Mouse (Mus musculus): ENCODE results near the gene Fads2. TPM values are rescaled to one million over a fixed set of nuclear protein-coding genes. Genes with fewer than 3 reads are reported as not detected.

Gene Fads2
- polyA plus RNA-seq, 1 experiment from 2014 or later = 125 TPM

DNA sequence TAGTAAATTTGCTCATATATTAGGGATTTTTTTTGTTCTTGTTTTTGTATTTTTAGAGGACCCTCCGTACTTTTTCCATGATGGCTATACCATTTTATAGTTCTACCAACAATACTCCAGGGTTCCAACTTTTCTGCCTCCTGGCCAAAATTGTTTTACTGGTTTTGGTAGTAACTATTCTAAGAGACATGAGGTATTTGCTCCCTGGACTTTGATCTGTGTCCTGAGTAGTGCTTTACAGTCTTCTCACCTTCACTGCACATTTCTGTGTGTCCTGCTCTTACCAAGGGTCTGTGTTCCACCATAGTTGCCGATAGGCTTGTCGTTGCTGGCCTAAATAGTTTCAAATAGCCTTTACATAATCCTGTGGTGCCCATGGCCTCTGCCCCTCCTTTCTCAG, 63.2 kb downstream of the Fads2 start:
- Histone ChIP-seq H3K4me3 (replicated peaks) (no peak overlapping the region), H3K27ac (0 out of 2 replicates have a peak overlapping the region, but pooled peaks have one; percentile 42), H3K36me3 (no peaks in the 10 kb centered on the region), H3K27me3 (replicated peaks) (no peaks in the 10 kb centered on the region), H3K9me3 (no peaks in the 10 kb centered on the region), H3K4me2 (no peak overlapping the region), H3K9ac (no peak overlapping the region), H3K4me1 (peaks cover 33% of the 10 kb centered on the region)
- 81% methylated on average over 3 of the region's 3 CpGs for WGBS
- no peak for ATAC-seq (ENCODE audit: insufficient read depth, low FRiP score, low read depth)

- WGBS = 64% methylated on average over 2 of the region's 2 CpGs
- H3K27ac ChIP-seq = no peak overlapping the region
- peaks cover 33% of the 10 kb centered on the region for H3K4me1 ChIP-seq
- no peaks in the 10 kb centered on the region for H3K27me3 ChIP-seq (replicated peaks)
- H3K9me3 ChIP-seq = no peaks in the 10 kb centered on the region
- H3K36me3 ChIP-seq = no peaks in the 10 kb centered on the region
- no peak overlapping the region for H3K9ac ChIP-seq
- H3K4me2 ChIP-seq = no peak overlapping the region
- ATAC-seq (ENCODE audit: insufficient read depth, low FRiP score, low read depth) = no peak
- no peak overlapping the region for H3K4me3 ChIP-seq (replicated peaks)
Observed at GRCm38 (mm10) chr19:10037534-10037933, 64.0 kb downstream of the Fads2 start.

DNA sequence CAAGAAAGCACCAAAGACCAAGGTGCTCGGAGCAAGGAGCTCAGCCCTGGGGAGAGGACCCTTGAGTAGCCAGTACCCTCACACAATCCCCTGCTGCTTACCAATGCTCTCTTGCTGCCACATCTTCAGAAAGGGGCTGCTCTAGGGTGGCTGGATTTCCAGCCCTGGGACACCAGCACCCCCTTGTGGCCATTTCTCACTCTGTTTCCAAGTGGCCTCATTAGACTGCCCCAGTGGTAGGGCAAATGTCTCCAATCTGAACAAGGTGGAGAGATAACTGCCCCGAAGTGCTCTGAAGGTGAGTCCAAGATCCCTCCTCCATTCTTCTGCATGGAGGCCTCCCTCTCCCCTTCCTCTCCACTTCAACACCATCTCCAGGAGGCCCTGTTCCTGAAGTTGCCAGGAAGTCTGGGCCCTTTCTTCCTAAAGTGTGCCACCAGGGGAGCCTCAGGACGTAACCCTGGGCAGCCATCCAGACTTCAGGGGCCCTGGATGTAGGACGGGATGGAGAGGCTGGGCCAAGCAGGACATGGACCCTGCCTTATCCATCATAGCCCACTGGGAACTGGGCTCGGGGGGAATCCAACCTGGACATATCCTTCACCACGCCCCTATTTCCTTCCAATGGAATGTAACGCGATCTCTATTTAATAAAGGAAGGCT, 66.6 kb downstream of the Fads2 start:
- 58% methylated on average over 8 of the region's 8 CpGs for WGBS
- no peak overlapping the region for H3K4me3 ChIP-seq (replicated peaks)
- H3K27ac ChIP-seq = no peak overlapping the region
- no peaks in the 10 kb centered on the region for H3K27me3 ChIP-seq (replicated peaks)
- H3K9me3 ChIP-seq = no peaks in the 10 kb centered on the region
- no peak overlapping the region for H3K9ac ChIP-seq
- peaks cover 19% of the 10 kb centered on the region; the same call in 1 of the 2 replicates for H3K4me1 ChIP-seq
- H3K4me2 ChIP-seq = no peak overlapping the region
- no peaks in the 10 kb centered on the region for H3K36me3 ChIP-seq
- ATAC-seq (ENCODE audit: insufficient read depth, low FRiP score, low read depth) = peak; percentile 72; the same call in 1 of the 2 replicates

DNA sequence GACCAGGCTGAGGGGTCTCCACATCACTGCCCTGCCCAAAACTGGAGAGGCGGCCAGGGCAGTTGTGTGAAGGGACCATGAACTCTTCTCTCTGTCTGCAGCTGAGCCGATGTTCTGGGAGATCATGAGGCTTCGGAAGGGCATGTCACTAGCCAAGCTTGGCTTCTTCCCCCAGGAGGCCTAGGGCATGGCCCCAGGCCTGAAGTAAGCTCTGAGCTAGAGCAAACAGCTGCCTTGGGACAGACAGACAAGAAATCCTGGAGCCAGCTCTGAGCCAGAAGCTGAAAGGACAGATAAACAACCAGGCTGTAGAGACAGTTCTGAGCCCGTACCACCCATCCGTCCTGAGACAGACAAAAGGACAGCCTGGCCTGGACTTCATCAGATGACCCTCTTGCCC, 67.2 kb downstream of the Fads2 start:
- Histone ChIP-seq H3K36me3 (no peaks in the 10 kb centered on the region), H3K27me3 (replicated peaks) (no peaks in the 10 kb centered on the region), H3K9me3 (no peaks in the 10 kb centered on the region), H3K27ac (no peak overlapping the region), H3K9ac (no peak overlapping the region), H3K4me3 (replicated peaks) (no peak overlapping the region), H3K4me2 (no peak overlapping the region), H3K4me1 (peaks cover 15% of the 10 kb centered on the region; the same call in 1 of the 2 replicates)
- ATAC-seq (ENCODE audit: insufficient read depth, low FRiP score, low read depth) = no peak
- WGBS = 79% methylated on average over 5 of the region's 5 CpGs

DNA sequence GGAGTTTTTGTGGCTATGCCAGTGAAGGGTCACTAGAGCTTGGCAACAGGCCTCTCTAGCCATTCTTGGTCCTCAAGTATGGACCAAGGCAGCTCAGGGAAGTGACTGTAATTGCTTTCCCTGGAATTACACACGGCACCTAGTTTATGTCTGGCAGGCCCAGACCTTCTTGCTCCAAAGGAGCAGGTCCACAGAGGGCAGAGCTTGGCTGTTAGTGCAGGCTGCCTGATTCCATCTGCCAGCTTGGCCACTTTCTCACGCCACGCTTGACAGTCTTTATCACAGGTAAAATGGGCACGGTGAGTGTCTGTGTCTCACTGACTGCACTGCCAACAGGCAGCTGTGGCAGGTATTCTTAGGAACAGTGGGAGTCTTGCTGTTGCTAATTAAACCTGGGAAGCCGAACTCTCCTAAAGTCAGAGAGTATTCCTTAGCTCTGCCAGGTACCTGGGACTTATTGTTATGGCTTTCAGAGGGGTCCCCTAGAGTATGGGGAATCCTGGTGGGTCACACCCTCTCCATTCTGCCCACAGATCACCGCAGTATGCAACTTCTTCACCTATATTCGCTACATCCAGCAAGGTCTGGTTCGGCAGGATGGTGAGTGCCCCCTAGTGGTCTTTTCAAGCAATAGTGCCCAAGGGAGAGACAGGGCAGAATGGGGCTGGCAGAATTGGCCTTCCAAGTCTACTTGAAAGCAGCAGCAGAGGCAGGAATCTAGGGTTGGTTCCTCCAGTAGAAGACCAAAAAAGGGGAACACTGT, 68.2 kb downstream of the Fads2 start:
- Histone ChIP-seq H3K4me2 (no peak overlapping the region), H3K36me3 (peaks cover under 1% of the 10 kb centered on the region; the same call in 1 of the 2 replicates), H3K4me3 (replicated peaks) (no peak overlapping the region), H3K9me3 (no peaks in the 10 kb centered on the region), H3K9ac (no peak overlapping the region), H3K4me1 (0 out of 2 replicates have a peak, but pooled peaks cover 5% of the 10 kb centered on the region), H3K27ac (no peak overlapping the region), H3K27me3 (replicated peaks) (no peaks in the 10 kb centered on the region)
- WGBS = 41% methylated on average over 8 of the region's 8 CpGs
- ATAC-seq (ENCODE audit: insufficient read depth, low FRiP score, low read depth) = no peak

GRCm38 (mm10) chr19:10029746-10030145, 71.8 kb downstream of the Fads2 start:
- H3K9ac ChIP-seq = no peak overlapping the region
- H3K27me3 ChIP-seq (replicated peaks) = no peaks in the 10 kb centered on the region
- no peak overlapping the region for H3K4me3 ChIP-seq (replicated peaks)
- peaks cover 11% of the 10 kb centered on the region; the same call in 1 of the 2 replicates for H3K4me1 ChIP-seq
- no peak overlapping the region for H3K4me2 ChIP-seq
- no peak overlapping the region for H3K27ac ChIP-seq
- 89% methylated on average over 2 of the region's 2 CpGs for WGBS
- no peak for ATAC-seq (ENCODE audit: insufficient read depth, low FRiP score, low read depth)
- H3K36me3 ChIP-seq = peaks cover 11% of the 10 kb centered on the region; the same call in 1 of the 2 replicates
- H3K9me3 ChIP-seq = no peaks in the 10 kb centered on the region

GRCm38 (mm10) chr19:10025169-10025875, 76.2 kb downstream of the Fads2 start:
- no peak overlapping the region; the same call in 1 of the 2 replicates for H3K4me2 ChIP-seq
- no peak overlapping the region for H3K4me3 ChIP-seq (replicated peaks)
- ATAC-seq (ENCODE audit: insufficient read depth, low FRiP score, low read depth) = peak; percentile 8; the same call in 1 of the 2 replicates
- WGBS = 18% methylated on average over 8 of the region's 8 CpGs
- peaks cover 11% of the 10 kb centered on the region; the same call in 1 of the 2 replicates for H3K36me3 ChIP-seq
- peak overlapping the region; percentile 65 for H3K27ac ChIP-seq
- H3K9me3 ChIP-seq = no peaks in the 10 kb centered on the region
- H3K9ac ChIP-seq = no peak overlapping the region
- H3K27me3 ChIP-seq (replicated peaks) = no peaks in the 10 kb centered on the region
- peaks cover 24% of the 10 kb centered on the region for H3K4me1 ChIP-seq

DNA sequence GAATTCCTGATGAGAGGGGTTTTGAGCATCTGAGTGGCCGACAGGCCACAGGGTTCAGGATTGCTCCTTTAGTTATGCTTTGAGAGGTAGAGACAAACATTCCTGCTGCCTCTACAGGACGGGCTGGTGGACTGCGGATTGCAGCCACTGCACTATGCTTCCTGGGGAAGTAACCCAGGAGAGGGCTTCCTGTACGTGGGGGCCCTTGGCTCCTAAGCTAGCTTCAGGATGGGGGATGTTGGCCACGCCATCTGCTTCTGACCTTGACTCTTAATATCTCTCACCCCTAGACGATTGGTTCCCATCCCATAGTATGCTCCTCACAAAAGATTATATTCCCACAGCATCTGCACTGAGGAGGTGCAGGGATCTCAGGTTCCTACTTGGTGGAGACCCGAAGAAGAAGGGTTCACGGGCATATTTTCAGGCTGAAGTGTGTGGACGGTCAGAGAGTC, 78.2 kb downstream of the Fads2 start:
- H3K4me1 ChIP-seq = peaks cover 38% of the 10 kb centered on the region
- H3K27me3 ChIP-seq (replicated peaks) = no peaks in the 10 kb centered on the region
- no peak overlapping the region for H3K4me2 ChIP-seq
- H3K9me3 ChIP-seq = no peaks in the 10 kb centered on the region
- H3K36me3 ChIP-seq = peaks cover 9% of the 10 kb centered on the region; the same call in 1 of the 2 replicates
- no peak overlapping the region for H3K9ac ChIP-seq
- 53% methylated on average over 9 of the region's 9 CpGs for WGBS
- no peak for ATAC-seq (ENCODE audit: insufficient read depth, low FRiP score, low read depth)
- no peak overlapping the region for H3K4me3 ChIP-seq (replicated peaks)
- H3K27ac ChIP-seq = peak overlapping the region; percentile 74

GRCm38 (mm10) chr19:10022414-10023303, 78.9 kb downstream of the Fads2 start:
- ATAC-seq (ENCODE audit: insufficient read depth, low FRiP score, low read depth) = 0 out of 2 replicates have a peak, but pooled peaks have one; percentile 18
- H3K27me3 ChIP-seq (replicated peaks) = no peaks in the 10 kb centered on the region
- peak overlapping the region; percentile 74 for H3K27ac ChIP-seq
- WGBS = 65% methylated on average over 5 of the region's 5 CpGs
- H3K4me2 ChIP-seq = no peak overlapping the region
- H3K4me1 ChIP-seq = peaks cover 41% of the 10 kb centered on the region
- 0 out of 2 replicates have a peak, but pooled peaks cover 6% of the 10 kb centered on the region for H3K36me3 ChIP-seq
- H3K9me3 ChIP-seq = no peaks in the 10 kb centered on the region
- H3K4me3 ChIP-seq (replicated peaks) = no peak overlapping the region
- no peak overlapping the region for H3K9ac ChIP-seq

DNA sequence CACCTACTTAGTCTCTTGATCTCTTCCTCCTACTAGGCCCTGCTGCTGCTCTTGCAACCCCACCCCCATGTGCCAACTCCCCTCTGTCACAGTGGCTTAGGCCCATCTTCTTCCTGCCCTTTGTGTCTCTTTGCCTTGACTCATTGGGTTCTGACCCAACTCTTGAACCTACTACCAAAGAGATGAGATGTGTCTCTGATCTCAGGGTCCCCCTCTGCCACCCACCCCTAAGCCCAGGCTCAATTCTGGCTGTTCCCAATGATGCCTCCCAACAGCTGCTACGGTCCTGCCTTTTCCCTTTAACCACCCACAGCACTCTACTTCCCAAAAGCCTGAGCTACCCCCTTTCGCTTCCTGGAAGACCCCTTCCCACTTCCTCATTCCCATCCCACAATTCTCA, 79.6 kb downstream of the Fads2 start:
- no peaks in the 10 kb centered on the region for H3K27me3 ChIP-seq (replicated peaks)
- H3K27ac ChIP-seq = no peak overlapping the region
- no peaks in the 10 kb centered on the region for H3K9me3 ChIP-seq
- H3K9ac ChIP-seq = no peak overlapping the region
- H3K36me3 ChIP-seq = 0 out of 2 replicates have a peak, but pooled peaks cover under 1% of the 10 kb centered on the region
- no peak overlapping the region for H3K4me3 ChIP-seq (replicated peaks)
- peaks cover 42% of the 10 kb centered on the region for H3K4me1 ChIP-seq
- 90% methylated on average over 2 of the region's 2 CpGs for WGBS
- ATAC-seq (ENCODE audit: insufficient read depth, low FRiP score, low read depth) = no peak
- H3K4me2 ChIP-seq = no peak overlapping the region

Measured in stomach, embryonic 15.5 days (tissue).